In genomic region chr13:114387521-114388171, GRCm38 (mm10) we compare ENCODE assay signal across 1 mouse cellular context.
TF ChIP-seq lines count a peak whose summit lies in the region.

No protein-coding gene starts in this region.

TF ChIP-seq in CH12.LX, 34 proteins besides CTCF, POLR2A, EP300 and RAD21 (continued from another document):
- peak; percentile 84 for TF ChIP-seq HCFC1 (IDR thresholded peaks at IDR 0.05; ENCODE audit: low read depth, low read length)
- peak; percentile 90 for TF ChIP-seq TCF12 (IDR thresholded peaks at IDR 0.05; ENCODE audit: low read depth, low read length)
- peak; percentile 90 for TF ChIP-seq NELFE (IDR thresholded peaks at IDR 0.05; ENCODE audit: low read depth, low read length)
- peak; percentile 28; the same call in 1 of the 2 replicates for TF ChIP-seq MAZ (IDR thresholded peaks at IDR 0.05; ENCODE audit: low read depth, low read length)
- peak; percentile 85 for TF ChIP-seq TBP (conservative IDR thresholded peaks at IDR 0.05; ENCODE audit: low read depth, low read length)
- no peak for TF ChIP-seq UBTF (IDR thresholded peaks at IDR 0.05; ENCODE audit: low read depth, low read length)
